In the genomic region with DNA sequence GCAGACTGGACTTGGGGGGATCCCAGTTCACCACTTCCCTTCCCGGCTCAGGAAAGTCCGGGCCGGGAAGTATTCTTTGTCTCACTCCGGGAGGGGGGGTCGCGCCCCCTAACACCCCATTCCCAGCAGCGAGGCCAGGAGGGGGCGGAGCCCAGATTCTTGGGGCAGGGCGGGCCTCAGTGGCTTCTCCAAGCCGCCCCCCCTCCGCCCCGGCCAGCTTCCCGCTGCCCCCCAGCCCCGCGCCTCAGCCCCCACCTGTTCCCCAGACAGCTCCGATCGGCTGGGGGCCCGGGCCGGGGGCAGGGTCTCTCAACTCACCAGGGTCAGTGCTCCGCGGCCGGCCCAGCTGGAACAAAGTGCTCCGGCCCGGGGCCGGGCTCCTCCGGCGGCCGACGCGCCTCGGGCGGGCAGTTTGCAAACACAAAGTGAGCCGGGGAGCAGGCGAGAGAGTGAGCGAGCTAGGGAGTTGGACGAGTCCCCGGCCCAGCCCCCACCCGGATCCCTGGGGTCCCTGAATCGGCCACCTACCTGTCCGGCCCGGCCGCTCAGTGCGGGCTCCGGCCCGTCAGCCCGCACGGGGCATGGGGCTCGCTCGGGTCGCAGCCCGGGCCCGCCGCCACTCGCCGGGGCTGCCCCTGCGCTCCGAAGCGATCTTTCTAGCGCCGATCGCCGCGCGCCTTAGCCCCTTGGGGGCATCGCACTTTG, we compare ENCODE assay signal across 8 mouse cellular contexts. TPM values are rescaled to one million over a fixed set of nuclear protein-coding genes. Genes with fewer than 3 reads are reported as not detected.
DNase-seq lines count a peak whose midpoint lies in the region; ATAC-seq and TF ChIP-seq lines count a peak whose summit lies in the region.

No protein-coding gene starts in this region.

- under 1% methylated on average over 61 of the region's 65 CpGs for WGBS in lung, embryonic 14.5 days
- WGBS in olfactory bulb, adult 2 months = under 1% methylated on average over 64 of the region's 65 CpGs

- H3K4me1 ChIP-seq in lung, embryonic 14.5 days (ENCODE audit: insufficient read depth) = peaks cover 16% of the 10 kb centered on the region
- peaks cover 26% of the 10 kb centered on the region for H3K4me1 ChIP-seq in olfactory bulb, adult 2 months (ENCODE audit: control insufficient read depth, insufficient read depth, low read length)

- H3K36me3 ChIP-seq in lung, embryonic 14.5 days (ENCODE audit: insufficient read depth) = peaks cover 16% of the 10 kb centered on the region

- TF ChIP-seq POLR2A in brain, embryonic 14.5 days (IDR thresholded peaks at IDR 0.05; ENCODE audit: borderline replicate concordance, extremely low read depth, insufficient read depth, insufficient read length, poor library complexity, severe bottlenecking) = no peak
- TF ChIP-seq POLR2A in olfactory bulb, adult 2 months (IDR thresholded peaks at IDR 0.05; ENCODE audit: insufficient read depth, low read depth, low read length) = no peak

- DNase-seq in cerebellum, adult 9-11 months = peak; percentile 25
- no peak for DNase-seq in cerebellum, adult 11-12 months
- DNase-seq in brain, embryonic 14.5 days (ENCODE audit: low read depth) = peak; percentile 63
- peak; percentile 52 to 60 for DNase-seq in gastrocnemius, postnatal 36 days
- DNase-seq in kidney, adult 11 months = peak; percentile 42
- DNase-seq in lung, embryonic 14.5 days = peak; percentile 81
- peak; percentile 54 for DNase-seq in yolk sac, embryonic 10.5 days (ENCODE audit: low spot score)

- peak overlapping the region; percentile 98 for H3K27ac ChIP-seq in lung, embryonic 14.5 days (ENCODE audit: low read depth)
- H3K27ac ChIP-seq in olfactory bulb, adult 2 months (ENCODE audit: insufficient read depth, low read depth, low read length) = no peak overlapping the region

- ATAC-seq in lung, embryonic 14.5 days (ENCODE audit: insufficient read depth) = peak; percentile 51

- peak overlapping the region; percentile 97 for H3K4me3 ChIP-seq in lung, embryonic 14.5 days (ENCODE audit: low read depth, low read length)
- peak overlapping the region; percentile 73 for H3K4me3 ChIP-seq in olfactory bulb, adult 2 months (ENCODE audit: insufficient read depth, low read depth, low read length)

- no peaks in the 10 kb centered on the region for H3K9me3 ChIP-seq in lung, embryonic 14.5 days (ENCODE audit: low read depth, low read length)

- H3K4me2 ChIP-seq in lung, embryonic 14.5 days = peak overlapping the region; percentile 93

- intact Hi-C loops in gastrocnemius, postnatal 36 days (cut with DNase I) = loop anchor here (5.0 kb wide), 1 partner anchor 123 kb away; no protein-coding TSS in a partner anchor

- no peak for TF ChIP-seq CTCF in brain, embryonic 14.5 days (IDR thresholded peaks at IDR 0.05; ENCODE audit: borderline replicate concordance, extremely low read depth, insufficient read depth, insufficient read length)
- TF ChIP-seq CTCF in lung, embryonic 14.5 days (IDR thresholded peaks at IDR 0.05; ENCODE audit: low read depth) = no peak
- TF ChIP-seq CTCF in olfactory bulb, adult 2 months (IDR thresholded peaks at IDR 0.05; ENCODE audit: insufficient read depth, low read depth, low read length) = no peak

- no peaks in the 10 kb centered on the region for H3K27me3 ChIP-seq in lung, embryonic 14.5 days (ENCODE audit: insufficient read depth, low read length)

- peak overlapping the region; percentile 96 for H3K9ac ChIP-seq in lung, embryonic 14.5 days

RNA-seq across cellular contexts. Expression of a gene that starts 0.6 kb away (rescaled TPM):
- polyA plus RNA-seq in brain, embryonic 14.5 days (2012; rRNA removed) = 93.8 and 94.9 TPM in 2 replicates
- total RNA-seq in gastrocnemius, postnatal 36 days (2021) = 1 to 10 TPM; 6.1 to 7.0 TPM
- polyA plus RNA-seq in lung, embryonic 14.5 days (2014; fragmentation: Nextera tagmentation; extraction: Ambion mirVana) = 37.2 and 42.2 TPM in 2 replicates
- polyA plus RNA-seq in olfactory bulb, adult 2 months (2012; ENCODE audit: insufficient read depth, insufficient read length, low replicate concordance, missing spikeins) = not detected in 2 replicates

Comparison
In these comparisons a context has a peak if more than half of its experiments do, and no peak if none do; other contexts are left out.
1. RNA of a gene that starts 0.6 kb away (polyA plus RNA-seq): 93.8 to 94.9 TPM in brain, embryonic 14.5 days and 37.2 to 42.2 TPM in lung, embryonic 14.5 days; not detected in olfactory bulb, adult 2 months; every median in the first group is over 10 times any median in the second.